Mouse (Mus musculus): ENCODE results near the gene Gm14406.
"Not testable (repeated sequence)": the region's sequence is repeated elsewhere in the genome, so short reads cannot be mapped to it uniquely, and the experiment has no call there.

DNA sequence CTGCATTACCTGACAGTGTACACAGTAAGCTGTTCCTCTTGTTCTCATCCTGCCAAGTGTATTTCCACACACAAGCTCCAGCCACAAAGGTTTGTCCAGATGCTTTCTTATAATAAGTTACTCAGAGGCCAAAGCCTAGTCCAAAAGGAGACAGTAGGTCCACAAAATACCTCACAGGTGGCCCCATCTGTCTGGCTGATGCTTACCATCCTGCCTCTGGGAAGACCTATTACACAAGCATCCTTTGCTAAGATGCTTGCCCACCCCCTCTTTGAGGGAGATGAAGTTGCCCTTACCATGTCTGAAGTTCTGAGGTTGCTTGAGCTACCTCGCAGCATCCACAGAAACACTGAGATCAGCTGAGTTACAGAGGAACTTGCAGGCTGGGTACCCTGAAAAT is 22.7 kb downstream of the Gm14406 start:
- TF ChIP-seq MAX (IDR thresholded peaks at IDR 0.05; ENCODE audit: low read depth); POLR2A (IDR thresholded peaks at IDR 0.05; ENCODE audit: insufficient read length, low read depth); USF1 (IDR thresholded peaks at IDR 0.05; ENCODE audit: low read depth); POLR2AphosphoS2 (IDR thresholded peaks at IDR 0.05; ENCODE audit: insufficient read length, low read depth); SRF (IDR thresholded peaks at IDR 0.05; ENCODE audit: control insufficient read depth, insufficient read length, low read depth): not testable (repeated sequence)

Data from myocyte (in vitro differentiated cells).